Mouse (Mus musculus) neutrophil, adult 5-6 weeks (primary cell): ENCODE results near the gene Rbms1. TPM values are rescaled to one million over a fixed set of nuclear protein-coding genes. Genes with fewer than 3 reads are reported as not detected.

ENCODE experiments used
- ATAC-seq: fragments of 151-379, 151-347 bp; 2 replicates; pipeline ENCODE4 v1.8.0; 2017; ENCODE audit warnings: mild to moderate bottlenecking, moderate TSS enrichment; ENCODE audit not compliant: insufficient number of reproducible peaks, poor library complexity, low FRiP score, severe bottlenecking; ENCODE audit errors: extremely low read depth
- total RNA-seq: library from RNA; stranded (forward); fragments of 200-1000 nt; gene quantifications from 2 replicates; pipeline ENCODE4 v1.2.3, GENCODE M21; 2017

The Rbms1 gene
- total RNA-seq, 1 experiment from 2014 or later: 137 TPM

DNA sequence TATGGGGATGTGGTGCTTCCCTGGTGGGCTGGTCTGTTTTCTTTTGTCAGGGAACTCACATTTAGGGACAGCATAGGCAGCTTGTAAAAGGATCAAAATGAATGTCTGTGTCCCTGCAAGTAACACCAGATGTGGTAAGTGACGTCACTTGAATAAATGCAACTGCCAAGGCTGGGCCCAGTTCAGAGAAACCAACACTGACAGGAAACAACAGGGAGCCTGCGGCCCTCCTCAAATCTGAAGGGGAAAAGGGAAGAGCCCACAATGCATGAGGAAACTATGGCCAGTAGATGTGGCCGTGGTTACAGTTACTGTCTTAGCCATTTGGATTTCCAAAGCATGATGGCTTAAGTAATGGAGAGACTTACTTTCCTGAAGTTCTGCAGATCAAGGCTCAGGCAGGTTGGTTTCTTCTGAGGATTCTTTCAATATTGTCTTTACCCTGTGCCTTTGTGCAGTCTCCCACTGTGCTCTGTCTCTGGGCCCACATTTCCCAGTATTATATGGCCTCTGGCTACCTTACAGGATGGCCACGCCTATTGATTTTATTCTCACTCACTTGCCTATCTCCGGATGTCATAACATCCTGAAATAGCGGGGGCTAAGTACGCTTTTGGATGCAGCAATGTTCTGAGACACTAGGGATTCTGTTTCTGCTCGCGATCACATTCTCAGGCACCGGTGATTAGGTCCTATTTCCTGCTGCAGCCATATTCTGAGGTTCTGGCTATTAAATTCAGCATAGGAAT, 223.4 kb downstream of the Rbms1 start:
- ATAC-seq: no peak

DNA sequence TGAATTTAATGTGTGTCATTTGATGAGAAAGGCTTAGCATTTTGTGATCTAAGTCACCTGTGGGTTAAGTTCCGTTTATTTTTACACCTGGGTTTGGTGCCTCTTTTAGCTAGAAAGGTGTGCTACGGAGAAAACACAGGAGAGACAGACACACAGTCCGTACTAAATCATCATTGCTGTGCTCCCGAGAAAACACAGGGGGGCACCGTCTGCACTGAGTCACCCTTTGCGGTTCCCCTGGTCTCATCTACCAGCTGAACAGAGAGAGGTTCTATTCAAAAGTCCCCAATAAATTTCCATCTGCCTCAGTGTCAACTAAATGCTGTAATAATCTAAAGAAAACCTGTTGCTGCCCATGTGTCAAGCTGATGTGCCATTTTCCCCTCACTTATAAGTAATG, 232.1 kb downstream of the Rbms1 start:
- ATAC-seq: no peak

DNA sequence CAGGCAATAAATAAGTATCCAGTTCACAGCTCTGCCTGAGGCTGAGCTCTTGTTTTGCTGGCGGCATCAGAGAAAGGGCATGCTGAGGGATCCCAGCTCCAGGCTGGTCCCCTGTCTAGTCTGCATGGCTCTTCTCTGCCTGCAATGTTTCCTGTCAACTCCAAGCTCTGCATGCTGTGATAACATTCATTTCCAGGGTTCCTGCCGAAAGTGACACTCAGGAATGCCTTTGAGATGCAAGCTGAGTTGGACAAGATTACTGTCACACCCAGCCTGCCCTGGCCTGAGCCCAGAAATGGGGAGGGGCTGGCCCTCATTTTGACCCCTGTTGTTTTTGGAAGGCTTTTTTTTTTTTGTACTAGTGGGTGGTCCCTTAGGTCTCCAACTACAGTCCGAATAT, 233.0 kb downstream of the Rbms1 start:
- no peak for ATAC-seq

DNA sequence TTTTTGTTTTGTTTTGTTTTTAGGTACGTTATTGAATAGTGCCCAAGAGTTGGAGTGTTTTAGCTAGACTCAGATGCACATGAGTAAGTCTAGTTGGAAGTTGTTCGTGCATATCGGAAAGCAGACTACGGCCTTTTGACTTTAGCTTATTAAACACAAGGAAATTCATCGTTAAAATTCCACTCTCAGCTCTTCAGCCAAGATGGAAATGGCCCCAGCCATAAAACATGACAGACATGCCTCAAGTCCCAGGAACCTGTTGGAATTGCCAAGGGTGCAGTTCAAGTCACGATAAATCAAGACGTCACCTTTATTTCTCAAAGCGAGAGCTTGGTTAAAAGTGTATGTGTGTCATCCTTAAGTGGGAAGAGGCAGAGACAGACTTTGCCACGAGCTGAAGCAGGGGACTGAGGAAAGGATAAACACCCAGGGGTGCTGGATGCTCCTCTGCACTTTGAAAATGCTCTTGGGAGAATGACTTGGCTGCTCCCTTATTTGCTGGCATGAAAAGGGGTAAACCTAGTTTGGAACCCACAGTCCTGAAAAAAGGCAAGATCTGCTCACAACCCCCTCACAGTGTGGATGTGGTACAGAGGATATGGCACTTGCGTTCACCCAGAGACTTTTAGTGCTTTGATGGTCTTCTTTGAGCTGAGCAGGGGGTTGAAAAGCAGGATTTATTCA, 233.9 kb downstream of the Rbms1 start:
- ATAC-seq: no peak

DNA sequence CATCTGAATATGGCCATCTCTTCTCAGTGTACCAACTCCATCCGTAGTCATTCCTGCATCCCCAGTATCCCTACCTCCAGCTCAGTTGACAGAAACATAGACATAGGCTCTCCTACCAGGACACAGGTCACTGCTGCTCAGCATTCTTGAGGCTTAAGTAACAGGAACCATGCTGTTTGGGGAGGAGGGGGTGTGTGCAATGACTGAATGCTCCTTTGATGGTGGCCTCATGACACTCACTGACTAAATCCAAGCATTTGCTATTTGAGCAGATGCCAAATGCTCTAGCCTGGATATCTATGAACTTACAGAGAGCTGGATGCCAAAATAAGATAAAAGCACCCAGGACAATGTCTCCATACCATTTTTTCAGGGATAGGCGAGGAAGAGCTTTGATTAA, 238.3 kb downstream of the Rbms1 start:
- ATAC-seq: no peak

DNA sequence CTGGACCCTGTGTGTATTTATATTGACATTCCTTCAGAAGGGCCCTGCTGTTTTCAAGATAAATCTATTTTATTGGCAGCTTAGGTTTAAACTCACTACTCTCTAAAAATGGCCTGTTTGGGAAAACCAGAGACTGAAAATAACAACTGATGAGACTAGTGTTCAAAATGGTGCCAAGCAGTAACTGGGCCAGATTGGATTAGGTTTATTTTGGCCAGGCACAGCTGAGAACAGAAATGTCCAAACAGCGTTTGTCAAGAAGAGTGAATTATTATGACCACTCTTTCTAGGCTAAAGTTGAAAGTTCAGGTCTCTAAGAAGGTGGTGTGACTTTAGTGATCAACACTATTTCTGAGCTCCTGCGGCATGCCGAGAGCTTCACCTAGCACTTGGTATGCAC, 240.0 kb downstream of the Rbms1 start:
- no peak for ATAC-seq

DNA sequence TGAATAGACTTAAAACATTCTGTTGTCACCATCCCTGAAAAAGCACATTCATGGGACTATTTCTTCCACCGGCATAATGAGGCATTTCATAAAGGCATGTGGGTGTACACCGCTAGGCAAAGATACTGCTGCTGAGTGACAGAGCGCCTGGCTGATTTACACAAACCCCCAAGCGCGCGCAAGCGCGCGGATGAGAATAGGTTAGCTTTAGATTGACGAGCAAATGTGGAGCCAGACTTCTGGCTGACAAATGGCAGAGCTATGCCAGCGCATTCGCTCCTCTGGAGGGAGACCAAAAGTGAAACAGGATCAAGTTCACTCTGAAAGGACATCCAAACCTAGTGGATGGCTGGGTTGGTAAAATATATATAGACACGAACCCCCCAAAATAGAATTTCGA, 240.5 kb downstream of the Rbms1 start, which contains the start of gene Itgb6:
Gene Itgb6, minus strand, starts transcription at position 130 of the 400 bp plus-strand sequence.
- no peak for ATAC-seq

DNA sequence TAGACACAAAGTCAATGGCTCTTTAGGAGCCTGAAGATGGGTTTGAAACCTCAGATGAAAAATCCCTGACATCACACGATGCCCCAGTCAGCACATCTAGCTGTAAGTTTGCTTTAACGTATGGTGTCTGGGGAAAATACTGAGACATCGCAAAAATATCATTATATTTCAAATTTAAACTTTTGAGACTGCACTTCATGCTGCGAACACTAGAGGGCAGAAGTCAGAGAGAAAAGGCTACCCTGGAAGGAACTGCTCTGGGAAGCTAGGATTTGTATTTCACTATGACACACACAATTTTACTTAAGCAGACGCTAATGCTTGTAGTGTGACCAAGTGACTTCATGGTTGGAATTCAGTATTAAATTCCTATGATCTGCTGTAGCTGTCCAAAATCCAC, 242.1 kb downstream of the Rbms1 start:
- ATAC-seq: 0 out of 2 replicates have a peak, but pooled peaks have one; percentile 16

DNA sequence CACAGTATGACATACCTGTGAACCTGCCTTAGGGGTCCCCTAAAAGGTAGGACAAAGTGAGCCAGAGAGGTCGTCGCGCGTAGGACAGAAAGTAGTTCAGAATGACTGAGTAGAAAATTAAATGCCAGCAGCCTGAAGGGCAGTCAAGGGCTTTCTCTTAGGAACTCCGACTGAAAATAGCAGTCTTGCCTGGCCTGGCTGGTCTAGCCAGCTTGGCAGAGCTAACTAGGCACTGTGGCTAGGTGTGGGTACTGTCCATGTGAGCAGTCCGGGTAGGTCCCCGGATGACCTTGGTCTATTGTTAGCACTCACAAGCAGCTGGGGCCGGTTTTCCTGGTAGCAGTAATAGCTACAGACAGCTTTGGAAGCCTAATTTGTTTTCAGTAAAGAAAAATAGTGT, 242.8 kb downstream of the Rbms1 start:
- ATAC-seq: no peak

DNA sequence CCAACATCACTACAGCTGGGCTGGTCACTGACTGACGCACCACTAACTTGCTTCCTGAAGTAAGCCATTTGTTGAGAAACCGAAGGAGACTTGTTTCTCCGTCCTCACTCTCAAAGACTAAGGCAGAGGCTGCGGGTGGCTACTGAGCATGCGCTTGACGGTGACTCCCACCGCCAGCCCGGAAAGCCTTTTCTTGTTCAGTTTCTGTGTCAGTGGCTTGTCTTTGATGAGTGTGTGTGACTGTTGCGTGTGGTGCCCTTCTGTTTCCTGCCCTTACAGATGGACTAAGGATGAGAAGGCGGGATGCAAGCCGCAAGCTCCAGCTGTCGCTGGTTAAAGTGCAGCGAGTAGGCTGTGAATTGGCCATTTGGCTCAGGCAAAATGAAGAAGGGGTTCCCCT, 245.6 kb downstream of the Rbms1 start:
- no peak for ATAC-seq

DNA sequence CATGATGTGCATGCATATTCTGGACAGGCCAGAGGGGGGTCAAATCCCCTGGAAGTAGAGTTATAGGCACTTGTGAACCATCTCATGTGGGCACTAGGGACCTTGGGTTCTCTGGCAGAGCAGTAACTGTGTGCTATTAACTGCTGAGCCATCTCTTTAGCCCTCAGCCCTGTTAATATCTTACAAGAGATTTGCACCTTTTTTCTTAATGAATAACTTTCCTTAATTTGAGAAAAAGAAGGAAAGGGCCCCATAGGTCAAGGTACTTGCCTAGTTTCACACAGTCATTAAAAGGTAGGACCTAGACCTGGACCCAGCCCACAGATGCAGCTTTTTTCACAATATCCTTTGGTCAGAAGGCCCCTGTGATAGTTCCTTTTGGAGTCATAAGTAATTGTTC, 246.4 kb downstream of the Rbms1 start:
- no peak for ATAC-seq

DNA sequence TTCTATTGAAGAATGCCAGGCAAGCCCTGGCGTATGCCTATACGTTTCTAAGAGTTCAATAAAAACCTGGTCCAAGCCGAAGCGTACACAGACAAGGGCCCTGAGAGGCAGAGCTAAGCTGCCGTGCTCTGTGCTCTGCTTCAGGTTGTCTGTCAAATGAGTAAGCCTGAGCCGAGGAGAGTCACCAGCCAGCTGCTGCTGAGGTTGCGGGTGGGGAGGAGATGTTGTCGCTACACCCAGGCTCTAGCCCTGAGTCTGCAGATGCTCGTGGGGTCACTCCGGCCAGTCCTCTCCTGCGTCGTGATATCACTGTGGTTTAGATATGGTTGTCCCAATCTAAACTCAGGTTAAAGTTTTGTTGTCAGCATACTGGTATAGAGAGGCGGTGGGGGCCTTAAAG, 247.2 kb downstream of the Rbms1 start:
- 0 out of 2 replicates have a peak, but pooled peaks have one; percentile 13 for ATAC-seq

DNA sequence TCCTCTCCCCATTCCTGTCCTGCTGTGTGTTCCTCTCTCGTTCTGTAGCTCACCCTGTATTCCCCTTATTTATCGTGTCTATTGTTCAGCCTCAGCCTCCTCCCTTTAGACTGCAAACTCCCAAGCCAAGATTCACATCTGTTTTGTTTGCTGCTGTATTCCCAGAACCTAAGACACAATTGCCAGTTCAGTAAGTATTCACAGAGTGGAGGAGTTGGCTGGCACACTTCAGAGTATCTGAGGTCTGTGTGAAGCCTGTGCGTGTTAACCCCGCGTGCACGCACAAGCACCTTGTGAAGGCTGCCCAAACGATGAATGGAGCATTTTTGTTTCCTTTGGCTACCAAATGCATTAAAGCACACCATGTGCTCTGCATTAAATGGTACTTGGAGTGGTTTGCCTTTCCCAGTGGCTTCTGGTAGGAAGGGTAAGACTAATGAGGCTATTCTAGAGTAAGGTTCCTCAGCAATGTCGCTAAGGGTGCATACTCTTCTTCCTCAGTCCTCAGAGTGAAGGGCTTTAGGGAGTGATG, 248.0 kb downstream of the Rbms1 start:
- ATAC-seq: no peak

DNA sequence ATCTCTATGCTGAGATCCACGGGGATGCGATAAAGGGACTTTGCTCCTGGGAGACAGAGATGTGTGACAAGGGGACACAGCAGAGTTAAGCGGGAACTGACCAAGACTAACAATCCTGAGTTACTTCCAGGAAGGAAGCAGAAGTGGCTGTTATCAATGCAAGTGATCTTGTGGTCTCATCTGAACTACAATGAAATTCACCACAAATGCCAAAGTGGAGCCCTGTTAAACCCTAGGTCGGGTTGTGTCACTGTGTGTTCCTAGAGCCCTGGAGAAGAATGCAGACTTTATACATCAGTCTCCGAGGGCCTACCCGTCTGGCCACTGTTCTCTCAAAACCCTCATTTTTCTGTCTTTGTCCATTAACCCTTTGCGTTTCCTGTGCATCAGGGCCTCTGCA, 248.5 kb downstream of the Rbms1 start:
- no peak for ATAC-seq

DNA sequence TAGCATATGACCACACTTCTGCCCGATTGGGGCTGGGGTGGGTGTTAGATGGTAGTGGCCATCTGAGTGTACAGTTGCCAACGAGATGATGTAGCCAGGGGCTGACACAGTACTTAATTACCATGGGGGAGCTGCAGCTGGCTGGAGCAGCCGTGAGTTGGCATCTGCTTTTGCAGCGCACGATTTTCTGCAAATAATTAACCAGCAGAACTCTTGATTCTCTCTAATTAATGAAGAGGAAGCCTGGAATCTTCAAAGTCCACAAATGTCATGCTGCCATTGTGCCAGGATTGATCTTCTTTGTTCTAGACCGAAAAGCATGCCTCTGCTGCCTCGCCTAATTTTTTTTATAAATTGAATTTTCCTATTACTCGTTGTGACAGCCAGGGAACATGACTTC, 249.1 kb downstream of the Rbms1 start:
- ATAC-seq: no peak

DNA sequence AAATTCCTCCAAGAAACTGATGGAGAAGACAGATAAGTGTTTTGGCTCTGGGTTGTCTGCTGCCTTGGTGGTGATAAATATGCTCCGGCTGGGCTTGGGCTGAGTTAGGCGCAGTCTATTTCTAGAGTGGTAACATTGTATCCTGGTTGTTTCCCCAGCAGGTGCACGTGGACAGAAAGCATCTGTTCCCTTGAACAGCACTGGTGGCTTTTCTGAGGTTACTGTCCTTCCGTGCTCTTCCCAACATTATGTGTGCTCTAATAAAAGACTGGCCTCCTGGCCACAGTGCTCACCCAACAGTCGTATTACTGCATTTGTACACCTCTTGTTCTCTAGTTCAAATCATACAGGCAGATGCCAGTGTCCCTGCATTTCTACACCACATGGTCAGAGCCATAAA, 250.1 kb downstream of the Rbms1 start:
- no peak for ATAC-seq

DNA sequence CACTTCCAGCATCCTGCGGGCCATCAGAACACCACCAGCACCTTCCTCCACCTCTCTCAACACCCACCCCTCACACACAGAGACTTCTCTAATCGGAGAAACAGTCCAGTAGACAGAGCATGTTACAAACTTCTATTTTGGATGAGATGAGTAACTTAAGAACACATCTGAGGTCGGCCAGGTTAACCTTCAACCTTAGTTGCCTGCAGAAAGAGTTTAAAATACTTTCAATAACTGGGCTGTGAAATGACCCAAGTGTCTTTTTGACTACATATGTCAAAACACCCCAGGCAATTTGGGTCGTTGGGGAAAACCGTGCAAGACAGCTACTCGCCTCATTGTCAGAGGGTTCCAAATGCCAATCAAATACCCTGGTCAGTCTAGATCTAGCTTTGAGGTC, 250.5 kb downstream of the Rbms1 start:
- no peak for ATAC-seq

DNA sequence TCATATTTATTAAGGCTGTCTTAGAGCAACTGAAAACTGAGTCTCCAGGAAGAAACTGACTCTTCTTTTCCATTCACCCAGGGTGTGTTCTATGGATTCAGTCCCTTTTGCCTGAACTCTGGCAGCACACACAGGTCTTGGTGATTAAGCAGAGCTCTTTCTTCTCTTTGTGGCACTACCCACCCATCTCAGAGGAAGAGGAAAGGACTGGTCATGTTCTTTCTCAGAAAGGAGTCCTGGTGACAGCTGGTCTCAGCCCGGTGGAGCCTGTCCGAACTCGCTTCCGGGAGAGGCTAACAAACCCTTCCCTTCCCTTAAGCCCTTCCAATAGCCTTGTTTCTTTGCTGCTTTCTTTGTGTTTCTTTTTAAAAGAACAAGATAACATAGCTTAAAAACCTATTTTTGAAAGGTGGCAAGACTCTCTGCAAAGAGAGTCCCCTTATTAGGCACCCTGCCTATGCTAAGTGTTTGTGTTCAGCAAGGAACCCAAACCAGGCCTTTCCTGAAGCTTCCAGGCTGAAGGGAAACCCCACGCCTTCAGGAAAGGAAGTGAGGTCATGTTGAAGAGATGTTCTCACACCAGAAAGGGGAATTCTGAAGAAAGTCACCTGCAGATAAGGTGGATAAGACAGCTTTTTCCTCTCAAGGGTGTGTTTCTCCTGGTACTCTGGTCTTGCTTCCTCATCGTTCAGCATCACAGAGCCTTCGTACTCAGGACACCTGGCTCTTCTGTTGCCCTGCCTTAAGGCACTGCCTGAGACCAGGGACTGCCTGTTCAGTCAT, 251.7 kb downstream of the Rbms1 start:
- no peak for ATAC-seq

DNA sequence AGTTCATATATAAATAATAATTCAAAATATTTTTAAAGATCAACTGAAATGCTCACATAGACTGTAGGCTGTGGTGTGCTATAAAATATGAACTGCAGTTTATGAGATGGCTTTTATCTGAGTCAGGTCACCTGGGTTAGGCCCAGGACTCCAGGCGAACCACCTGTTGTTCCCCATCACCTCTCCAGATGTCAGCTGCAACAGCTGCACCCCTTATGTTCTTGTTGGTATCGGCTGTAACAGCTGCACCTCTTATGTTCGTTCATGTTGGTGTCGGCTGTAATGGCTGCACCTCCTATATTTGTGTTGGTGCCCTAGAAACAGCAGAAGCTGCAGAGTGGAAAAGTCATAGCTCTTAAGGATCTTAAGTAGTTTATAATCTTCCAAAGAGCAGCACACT, 252.7 kb downstream of the Rbms1 start:
- no peak for ATAC-seq

DNA sequence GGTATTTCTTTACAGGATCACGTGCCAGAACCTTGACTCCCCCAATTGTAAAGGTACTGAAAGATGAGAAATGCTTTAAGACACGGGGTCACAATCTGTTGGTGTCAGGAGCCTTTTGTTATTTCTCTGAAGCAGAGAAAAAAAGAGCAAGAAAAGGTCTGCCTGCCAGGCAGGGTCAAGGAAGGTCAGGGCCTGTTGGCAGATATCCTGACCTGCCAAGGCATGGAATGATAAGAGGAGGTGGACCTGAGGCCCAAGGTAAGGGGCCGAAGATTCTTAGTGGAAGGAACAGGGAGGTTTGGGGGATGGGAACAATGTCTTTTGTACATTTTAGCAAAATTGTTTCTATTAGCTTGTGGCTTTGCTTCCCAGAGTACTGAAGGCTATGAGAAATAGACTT, 254.3 kb downstream of the Rbms1 start:
- ATAC-seq: no peak
